Mouse (Mus musculus) lung, postnatal 0 days (tissue): Measurements from ENCODE around the gene Krtap4-6.

Source experiments
- CTCF ChIP-seq: IDR thresholded peaks from 2 replicates; pipeline ENCODE4 v1.5.1; 2016; ENCODE audit warnings: antibody characterized with exemption, mild to moderate bottlenecking
- EP300 ChIP-seq: IDR thresholded peaks from 2 replicates; pipeline ENCODE4 v1.6.1; 2016; ENCODE audit warnings: antibody characterized with exemption, mild to moderate bottlenecking, control low read depth

GRCm38 (mm10) chr11:99640926-99641325, 24.8 kb downstream of the Krtap4-6 start:
- TF ChIP-seq CTCF (no peak), EP300 (no peak)
